Mouse (Mus musculus) cerebellum, postnatal 14 days (tissue): ENCODE data around the gene Cdh24.
"Not testable (repeated sequence)": the region's sequence is repeated elsewhere in the genome, so short reads cannot be mapped to it uniquely, and the experiment has no call there.

Experiments
- DNase-seq, 2 experiments: peaks; one replicate each; pipeline ENCODE4 v3.0.0; 2021; ENCODE audit warnings: mixed read lengths in 2 of 2

Gene Cdh24

GRCm38 (mm10) chr14:54642224-54642944 lies 1.2 kb upstream of the Cdh24 start:
- no peak for DNase-seq

GRCm38 (mm10) chr14:54640946-54641304 lies 239 bp downstream of the Cdh24 start, which contains the start of gene Gm17606:
TSS of gene Gm17606 (plus strand) at chr14:54640952.
- DNase-seq: no peak

GRCm38 (mm10) chr14:54640121-54640520 lies 1.0 kb downstream of the Cdh24 start:
- DNase-seq: no peak

GRCm38 (mm10) chr14:54638210-54638609 lies 3.0 kb downstream of the Cdh24 start:
- DNase-seq: no peak

- peak; percentile 65 to 77 for DNase-seq
Measured at GRCm38 (mm10) chr14:54636954-54637353, 4.2 kb downstream of the Cdh24 start.

GRCm38 (mm10) chr14:54634182-54634581 lies 7.0 kb downstream of the Cdh24 start:
- no peak for DNase-seq

GRCm38 (mm10) chr14:54632252-54632651 lies 8.9 kb downstream of the Cdh24 start:
- no peak for DNase-seq

GRCm38 (mm10) chr14:54631240-54631599 lies 9.9 kb downstream of the Cdh24 start:
- no peak for DNase-seq

- no peak for DNase-seq
Measured at GRCm38 (mm10) chr14:54630583-54631239, 10.5 kb downstream of the Cdh24 start.

- no peak for DNase-seq
Measured at GRCm38 (mm10) chr14:54629797-54630196, 11.4 kb downstream of the Cdh24 start.

- DNase-seq: no peak
Measured at GRCm38 (mm10) chr14:54628103-54628502, 13.1 kb downstream of the Cdh24 start.

GRCm38 (mm10) chr14:54624976-54625375 lies 16.2 kb downstream of the Cdh24 start:
- peak in 1 of 2 experiments; percentile 66 for DNase-seq

GRCm38 (mm10) chr14:54623334-54623733 lies 17.8 kb downstream of the Cdh24 start:
- DNase-seq: no peak

GRCm38 (mm10) chr14:54621133-54621532 lies 20.0 kb downstream of the Cdh24 start, which contains the start of gene Psmb11:
TSS of gene Psmb11 (plus strand) at chr14:54621433.
- DNase-seq: no peak

GRCm38 (mm10) chr14:54617897-54618365 lies 23.2 kb downstream of the Cdh24 start, which contains the start of gene Psmb5:
TSS of gene Psmb5 (minus strand) at chr14:54618022.
- DNase-seq: peak; percentile 91

GRCm38 (mm10) chr14:54617152-54617896 lies 23.8 kb downstream of the Cdh24 start:
- peak in 1 of 2 experiments; percentile 56 for DNase-seq

- no peak for DNase-seq
Measured at GRCm38 (mm10) chr14:54616226-54616825, 24.8 kb downstream of the Cdh24 start.

- not testable (repeated sequence) for DNase-seq
Measured at GRCm38 (mm10) chr14:54614130-54614529, 27.0 kb downstream of the Cdh24 start.

- no peak for DNase-seq
Measured at GRCm38 (mm10) chr14:54610648-54611047, 30.5 kb downstream of the Cdh24 start.

- peak in 1 of 2 experiments; percentile 57 for DNase-seq
Measured at GRCm38 (mm10) chr14:54609962-54610361, 31.2 kb downstream of the Cdh24 start.

GRCm38 (mm10) chr14:54609245-54609644 lies 31.9 kb downstream of the Cdh24 start:
- no peak for DNase-seq

- DNase-seq: no peak
Measured at GRCm38 (mm10) chr14:54607226-54607625, 33.9 kb downstream of the Cdh24 start.
